Mouse (Mus musculus): Measurements from ENCODE around the gene Uqcrc2. TPM values are rescaled to one million over a fixed set of nuclear protein-coding genes. Genes with fewer than 3 reads are reported as not detected.

Uqcrc2 gene
- polyA plus RNA-seq, 1 experiment from 2014 or later, result 260 TPM

Other genes starting within 250 kb of the Uqcrc2 start
- not detected in 2 replicates for gene Abca16, start 225.5 kb upstream of the Uqcrc2 start, polyA plus RNA-seq (2015; fragmentation: Nextera tagmentation; extraction: Ambion mirVana)
- gene Pdzd9, start 35.2 kb downstream of the Uqcrc2 start, polyA plus RNA-seq (2015; fragmentation: Nextera tagmentation; extraction: Ambion mirVana), result 0.48 and 0.49 TPM in 2 replicates
- gene Mosmo, start 42.4 kb downstream of the Uqcrc2 start, polyA plus RNA-seq (2015; fragmentation: Nextera tagmentation; extraction: Ambion mirVana), result 8.0 and 9.2 TPM in 2 replicates
- 2.0 and 2.8 TPM in 2 replicates for gene Vwa3a, start 104.1 kb downstream of the Uqcrc2 start, polyA plus RNA-seq (2015; fragmentation: Nextera tagmentation; extraction: Ambion mirVana)
- 0.11 and 0.16 TPM in 2 replicates for gene Gm5737, start 177.2 kb downstream of the Uqcrc2 start, polyA plus RNA-seq (2015; fragmentation: Nextera tagmentation; extraction: Ambion mirVana)
- 37.4 and 40.3 TPM in 2 replicates for gene Eef2k, start 207.7 kb downstream of the Uqcrc2 start, polyA plus RNA-seq (2015; fragmentation: Nextera tagmentation; extraction: Ambion mirVana)